Mouse (Mus musculus): ENCODE results near the gene Nsl1.

DNA sequence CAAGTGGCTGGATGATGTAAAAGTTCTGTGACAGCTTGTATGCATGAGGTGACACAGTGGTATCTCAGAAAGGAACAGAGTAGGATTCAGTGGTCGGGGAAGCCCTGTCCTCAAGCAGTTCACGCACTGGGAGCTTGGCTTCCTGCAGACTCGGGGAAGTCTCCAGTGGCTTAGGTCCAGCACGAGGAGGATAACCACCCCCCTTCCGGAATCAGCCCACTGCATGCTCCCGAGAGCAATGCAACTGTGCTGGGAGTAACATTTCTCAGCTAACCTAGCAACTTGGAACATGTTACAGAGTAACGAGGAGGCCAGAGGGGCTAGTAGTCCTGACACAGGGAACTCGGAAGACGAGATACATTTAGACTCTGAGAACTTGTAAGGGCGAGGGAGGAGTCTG, 44.5 kb downstream of the Nsl1 start:
- no peak for TF ChIP-seq CTCF (IDR thresholded peaks at IDR 0.05; ENCODE audit: low read depth)
- TF ChIP-seq EP300 (IDR thresholded peaks at IDR 0.05; ENCODE audit: low read depth): no peak

All from liver, postnatal 0 days (tissue).